In genomic region chr6:83794760-83795296, GRCm38 (mm10) we compare ENCODE assay signal across 8 mouse cellular contexts. TPM values are rescaled to one million over a fixed set of nuclear protein-coding genes. Genes with fewer than 3 reads are reported as not detected.
DNase-seq lines count a peak whose midpoint lies in the region; ATAC-seq lines count a peak whose summit lies in the region.

Gene Nagk (plus strand): TSS chr6:83794982.

- H3K27me3 ChIP-seq in hindbrain, embryonic 11.5 days (ENCODE audit: control insufficient read depth, insufficient read depth, low read length), result no peaks in the 10 kb centered on the region

- H3K36me3 ChIP-seq in hindbrain, embryonic 11.5 days (ENCODE audit: control insufficient read depth, insufficient read depth, low read length), result no peaks in the 10 kb centered on the region

- ATAC-seq in hindbrain, embryonic 11.5 days (ENCODE audit: low FRiP score), result peak; percentile 97

- peaks cover 5% of the 10 kb centered on the region; the same call in 1 of the 2 replicates for H3K4me1 ChIP-seq in hindbrain, embryonic 11.5 days (replicated peaks; ENCODE audit: control insufficient read depth, insufficient read depth, low read length)

- peak within 1 kb of the TSS; percentile 66 for H3K4me3 ChIP-seq in hindbrain, embryonic 11.5 days (ENCODE audit: low read depth, low read length)

- peak within 1 kb of the TSS; percentile 87 for H3K27ac ChIP-seq in hindbrain, embryonic 11.5 days (ENCODE audit: low read depth, low read length)

- peak; percentile 96 for DNase-seq in MN1 (ENCODE audit: low spot score)
- peak; percentile 90 for DNase-seq in cerebellum, adult 9-10 months
- peak; percentile 86 to 92 for DNase-seq in frontal cortex, adult 2 months (ENCODE audit: extremely low spot score in 1 of 2, low spot score in 1 of 2)
- DNase-seq in hindbrain, embryonic 11.5 days (ENCODE audit: low spot score), result peak; percentile 95
- DNase-seq in layer of hippocampus, postnatal 10 days (ENCODE audit: low spot score in 2 of 2), result peak; percentile 86 to 93
- DNase-seq in lung, postnatal 10 days, result peak; percentile 96
- peak; percentile 92 for DNase-seq in ovary, postnatal 36 days (ENCODE audit: low spot score)
- peak; percentile 95 for DNase-seq in thymus, postnatal 25 days

- H3K9ac ChIP-seq in hindbrain, embryonic 11.5 days (ENCODE audit: low read depth, low read length), result peak within 1 kb of the TSS; percentile 83

- under 1% methylated on average over 43 of the region's 43 CpGs for WGBS in hindbrain, embryonic 11.5 days

- no peaks in the 10 kb centered on the region for H3K9me3 ChIP-seq in hindbrain, embryonic 11.5 days (ENCODE audit: control insufficient read depth, low read length)

- peak within 1 kb of the TSS; percentile 89 for H3K4me2 ChIP-seq in hindbrain, embryonic 11.5 days (replicated peaks; ENCODE audit: low read depth, low read length)

RNA-seq across cellular contexts. Expression of gene Nagk, which starts in this region (rescaled TPM):
- 40.1 and 47.0 TPM in 2 replicates for polyA plus RNA-seq in frontal cortex, adult 2 months (2012; rRNA removed)
- polyA plus RNA-seq in hindbrain, embryonic 11.5 days (2014; fragmentation: Nextera tagmentation; extraction: Ambion mirVana), result 35.9 and 42.6 TPM in 2 replicates
- total RNA-seq in layer of hippocampus, postnatal 10 days (2021), result 10 to 100 TPM; 63.0 to 66.3 TPM

Comparison
In these comparisons a context has a peak if more than half of its experiments do, and no peak if none do; other contexts are left out.
1. Peak in every context shown above with its lines: DNase-seq, ATAC-seq, H3K4me3 ChIP-seq and H3K27ac ChIP-seq.